Mouse (Mus musculus): Measurements from ENCODE around the gene Lbx1.
A peak's percentile ranks its signal among the peaks of the same experiment; 100 is the strongest.

The Lbx1 gene

DNA sequence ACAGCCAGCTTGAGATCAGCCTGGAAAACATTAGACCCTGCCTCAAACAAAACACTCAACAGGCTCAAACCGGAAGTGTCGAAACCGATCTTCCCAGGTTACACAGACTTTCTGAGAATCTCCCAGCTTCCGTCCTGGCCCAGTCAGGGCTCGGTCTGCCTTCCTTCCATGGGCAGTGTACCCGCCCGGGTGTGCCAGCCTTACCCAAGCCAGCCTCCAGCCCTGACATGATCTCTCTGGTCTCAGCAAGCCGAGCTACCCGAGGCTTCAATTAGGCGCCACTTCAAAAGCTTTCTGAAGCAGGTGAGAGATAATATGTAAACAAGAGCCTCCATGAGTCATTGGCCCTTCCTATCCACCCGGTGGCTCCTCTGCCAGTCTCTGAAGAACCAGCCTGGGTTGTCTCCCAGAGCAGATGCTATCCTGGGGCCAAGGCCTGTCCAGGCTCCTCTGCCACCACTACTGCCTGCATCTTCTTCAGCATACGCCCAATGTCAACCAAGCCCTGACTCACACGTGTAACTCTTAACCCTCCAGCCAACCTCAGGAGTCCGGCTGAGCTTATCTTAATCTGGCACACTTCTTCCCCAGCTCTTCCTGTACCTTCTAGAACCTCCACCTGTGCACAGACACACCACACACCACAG, 25.7 kb downstream of the Lbx1 start:
- no peak for DNase-seq

DNA sequence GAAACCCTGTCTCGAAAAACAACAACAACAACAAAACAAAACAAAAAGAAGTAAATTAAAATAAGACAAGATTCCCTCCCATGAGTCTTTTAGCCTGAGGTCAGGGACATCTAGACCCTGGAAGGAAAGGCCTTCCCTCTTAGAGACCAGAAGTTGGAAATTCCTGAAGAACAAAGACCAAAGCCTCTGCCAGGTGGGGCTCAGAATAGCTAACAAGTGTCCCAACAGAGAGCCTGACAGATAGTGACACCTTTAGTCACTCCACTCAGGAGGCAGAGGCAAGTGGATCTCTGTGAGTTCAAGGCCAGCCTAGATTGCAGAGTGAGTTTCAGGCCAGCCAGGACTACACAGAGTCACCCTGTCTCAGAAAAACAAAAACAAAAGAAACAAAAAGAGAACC, 26.4 kb downstream of the Lbx1 start:
- DNase-seq, result no peak

- no peak for DNase-seq
Measured at GRCm38 (mm10) chr19:45208438-45209060, 27.1 kb downstream of the Lbx1 start.

- DNase-seq, result peak; percentile 58 to 75
Measured at GRCm38 (mm10) chr19:45207662-45208437, 27.8 kb downstream of the Lbx1 start.

GRCm38 (mm10) chr19:45207153-45207552, 28.5 kb downstream of the Lbx1 start:
- no peak for DNase-seq

- no peak for DNase-seq
Measured at GRCm38 (mm10) chr19:45205311-45206105, 30.1 kb downstream of the Lbx1 start.

- DNase-seq, result peak in 1 of 2 experiments; percentile 2
Measured at GRCm38 (mm10) chr19:45196967-45197366, 38.6 kb downstream of the Lbx1 start.

GRCm38 (mm10) chr19:45194651-45195050, 41.0 kb downstream of the Lbx1 start:
- no peak for DNase-seq
